Mouse (Mus musculus) CH12.LX (cell line): Measurements from ENCODE around the gene H2-Ab1. TPM values are rescaled to one million over a fixed set of nuclear protein-coding genes. Genes with fewer than 3 reads are reported as not detected.
A peak's percentile ranks its signal among the peaks of the same experiment; 100 is the strongest.

Experiments used
- DNase-seq: peaks from one replicate; pipeline ENCODE4 v3.0.0-alpha.2; 2013; ENCODE audit errors: extremely low read depth
- H3K27ac ChIP-seq: 2 replicates; pipeline ENCODE4 v1.5.1; 2012; ENCODE audit warnings: low read depth, mild to moderate bottlenecking, control low read depth, moderate library complexity; ENCODE audit not compliant: insufficient read depth
- H3K27me3 ChIP-seq: replicated peaks from 2 replicates; pipeline ENCODE3; 2012; ENCODE audit warnings: inconsistent platforms
- H3K36me3 ChIP-seq, 2 experiments: replicated peaks in 1 of 2; 2 replicates each; pipeline versions ENCODE3 to v1.6.1; 2012; ENCODE audit warnings: inconsistent platforms in 1 of 2, low read length in 1 of 2, mild to moderate bottlenecking in 1 of 2, mixed read lengths in 1 of 2, moderate library complexity in 1 of 2; ENCODE audit not compliant: control insufficient read depth in 1 of 2, insufficient read depth in 1 of 2
- H3K4me1 ChIP-seq, 2 experiments: 2 replicates each; pipeline ENCODE4 v1.6.1; 2012; ENCODE audit warnings: inconsistent platforms in 1 of 2, moderate library complexity in 1 of 2; ENCODE audit not compliant: insufficient read depth in 2 of 2, control insufficient read depth in 1 of 2
- H3K4me2 ChIP-seq: 2 replicates; pipeline ENCODE4 v1.6.1; 2012; ENCODE audit warnings: low read depth, mild to moderate bottlenecking, control low read depth; ENCODE audit not compliant: poor library complexity, insufficient read depth, severe bottlenecking
- H3K4me3 ChIP-seq, 3 experiments: fragments of 150-350 bp in 1 of 3; sonication (generic) in 1 of 3; replicated peaks in 1 of 3; 2 replicates each; pipeline versions ENCODE3 to v1.5.1; 2011 to 2012; ENCODE audit warnings: low read depth in 2 of 3, low read length in 2 of 3, mild to moderate bottlenecking in 2 of 3, moderate library complexity in 2 of 3, control low read depth in 1 of 3, improper control_type of control experiment in 1 of 3, inconsistent platforms in 1 of 3, mixed read lengths in 1 of 3; ENCODE audit not compliant: poor library complexity in 1 of 3
- H3K79me2 ChIP-seq: replicated peaks from 2 replicates; pipeline ENCODE4 v1.6.1; 2012; ENCODE audit warnings: mild to moderate bottlenecking, moderate library complexity; ENCODE audit not compliant: control insufficient read depth, poor library complexity, insufficient read depth, severe bottlenecking; ENCODE audit errors: extremely low read depth
- H3K9ac ChIP-seq: 2 replicates; pipeline ENCODE4 v1.6.1; 2012; ENCODE audit warnings: low read depth, mild to moderate bottlenecking, control low read depth, moderate library complexity; ENCODE audit not compliant: insufficient read depth
- H3K9me3 ChIP-seq: replicated peaks from 2 replicates; pipeline ENCODE3; 2012; ENCODE audit warnings: low read length, inconsistent platforms, mixed read lengths
- CHD2 ChIP-seq: IDR thresholded peaks from 2 replicates; pipeline ENCODE4 v1.6.1; 2011; ENCODE audit warnings: low read length, improper control_type of control experiment
- EP300 ChIP-seq: IDR thresholded peaks from 2 replicates; pipeline ENCODE4 v1.6.1; 2011; ENCODE audit warnings: low read length, improper control_type of control experiment
- ETS1 ChIP-seq: conservative IDR thresholded peaks from 2 replicates; pipeline ENCODE4 v1.6.1; 2012; ENCODE audit warnings: low read depth, mild to moderate bottlenecking, inconsistent platforms, low read length, improper control_type of control experiment, moderate library complexity
- GABPA ChIP-seq: IDR thresholded peaks from 2 replicates; pipeline ENCODE4 v1.6.1; 2012; ENCODE audit warnings: low read depth, low read length, improper control_type of control experiment, inconsistent platforms; ENCODE audit not compliant: insufficient replicate concordance
- JUN ChIP-seq: IDR thresholded peaks from 2 replicates; pipeline ENCODE4 v1.6.1; 2011; ENCODE audit warnings: low read depth, mild to moderate bottlenecking, low read length, improper control_type of control experiment, moderate library complexity; ENCODE audit not compliant: insufficient read depth
- KAT2A ChIP-seq: IDR thresholded peaks from 2 replicates; pipeline ENCODE4 v1.6.1; 2012; ENCODE audit warnings: low read length, improper control_type of control experiment, inconsistent platforms; ENCODE audit not compliant: insufficient replicate concordance
- MAFK ChIP-seq: IDR thresholded peaks from 2 replicates; pipeline ENCODE4 v1.6.1; 2011; ENCODE audit warnings: low read length, improper control_type of control experiment; ENCODE audit not compliant: insufficient replicate concordance
- MEF2A ChIP-seq: IDR thresholded peaks from 2 replicates; pipeline ENCODE4 v1.6.1; 2014; ENCODE audit warnings: low read depth, mild to moderate bottlenecking, inconsistent platforms, low read length, improper control_type of control experiment, borderline replicate concordance
- MYC ChIP-seq: IDR thresholded peaks from 2 replicates; pipeline ENCODE4 v1.6.1; 2011; ENCODE audit warnings: low read depth, mild to moderate bottlenecking, improper control_type of control experiment, low read length
- NELFE ChIP-seq: IDR thresholded peaks from 2 replicates; pipeline ENCODE4 v1.6.1; 2011; ENCODE audit warnings: low read depth, low read length, improper control_type of control experiment
- NRF1 ChIP-seq: IDR thresholded peaks from 2 replicates; pipeline ENCODE4 v1.6.1; 2014; ENCODE audit warnings: low read depth, mild to moderate bottlenecking, inconsistent platforms, low read length, improper control_type of control experiment, moderate library complexity
- POLR2A ChIP-seq: IDR thresholded peaks from 2 replicates; pipeline ENCODE4 v1.6.1; 2011; ENCODE audit warnings: low read depth, mild to moderate bottlenecking, improper control_type of control experiment, low read length
- POLR2AphosphoS2 ChIP-seq: IDR thresholded peaks from 2 replicates; pipeline ENCODE4 v1.6.1; 2011; ENCODE audit warnings: low read depth, low read length, improper control_type of control experiment
- RCOR1 ChIP-seq: conservative IDR thresholded peaks from 2 replicates; pipeline ENCODE4 v1.6.1; 2012; ENCODE audit warnings: low read depth, mild to moderate bottlenecking, inconsistent platforms, low read length, improper control_type of control experiment
- TBP ChIP-seq: conservative IDR thresholded peaks from 2 replicates; pipeline ENCODE4 v1.6.1; 2011; ENCODE audit warnings: low read depth, low read length, improper control_type of control experiment
- UBTF ChIP-seq: IDR thresholded peaks from 2 replicates; pipeline ENCODE4 v1.6.1; 2012; ENCODE audit warnings: low read depth, mild to moderate bottlenecking, inconsistent platforms, low read length, improper control_type of control experiment, moderate library complexity
- USF1 ChIP-seq: IDR thresholded peaks from 2 replicates; pipeline ENCODE4 v1.6.1; 2014; ENCODE audit warnings: low read depth, mild to moderate bottlenecking, inconsistent platforms, low read length, improper control_type of control experiment
- USF2 ChIP-seq: conservative IDR thresholded peaks from 2 replicates; pipeline ENCODE4 v1.6.1; 2011; ENCODE audit warnings: low read depth, low read length, improper control_type of control experiment
- dilution Hi-C: fragments of 300-500 bp; cut with MboI; formaldehyde crosslinking; loops from 2 replicates; pipeline ENCODE4 v1.14.3; 2020; ENCODE audit warnings: low sequenced_read_pairs; ENCODE audit not compliant: extremely low pct_unique_long_range_greater_than_20kb, extremely low pct_ligation_motif_present
- in situ Hi-C: fragments of 300-500 bp; cut with MboI; formaldehyde crosslinking; loops from 3 replicates; pipeline ENCODE4 v1.14.3; 2019; ENCODE audit warnings: low sequenced_read_pairs, low pct_ligation_motif_present, low pct_unique_long_range_greater_than_20kb, mixed read lengths
- polyA plus RNA-seq: library from polyadenylated mRNA; unstranded; fragments of >175 nt; gene quantifications from 2 replicates; pipeline ENCODE4 v1.2.1, GENCODE M21; 2012; ENCODE audit warnings: low read depth; ENCODE audit not compliant: insufficient read length
- total RNA-seq, 2 experiments: library from RNA; depleted of rRNA; stranded (reverse); fragments of 300-350 nt in 1 of 2; fragments of >200 nt in 1 of 2; gene quantifications; 2 replicates each; pipeline ENCODE4 v1.2.3; 2012 to 2014

The H2-Ab1 gene
- total and polyA plus RNA-seq, 3 experiments = 114 to 699 (median 119) TPM

- no peaks in the 10 kb centered on the region for H3K27me3 ChIP-seq
- H3K4me3 ChIP-seq = peak overlapping the region in 2 of 3 experiments; percentile 49 to 51
- peak overlapping the region; percentile 45 for H3K4me2 ChIP-seq
- TF ChIP-seq MYC (no peak), MAFK (no peak), UBTF (no peak), RCOR1 (no peak), CHD2 (no peak), EP300 (no peak), POLR2AphosphoS2 (no peak), JUN (no peak)
- TF ChIP-seq, all 38 proteins: peak for 0
- peak; percentile 67 for DNase-seq
- in situ Hi-C loops = loop anchor here (10.0 kb wide), 1 partner anchor 315 kb away; no protein-coding TSS in a partner anchor
- dilution Hi-C loops = no loop called here
- H3K36me3 ChIP-seq = peaks cover 0 to 37% of the 10 kb centered on the region in 2 experiments
- peaks cover 0 to 23% of the 10 kb centered on the region in 2 experiments; a peak in 3 of 4 replicates for H3K4me1 ChIP-seq
- H3K9me3 ChIP-seq = peaks cover 10% of the 10 kb centered on the region
- H3K9ac ChIP-seq = peak overlapping the region; percentile 22; the same call in 1 of the 2 replicates
- no peak overlapping the region for H3K27ac ChIP-seq
- H3K79me2 ChIP-seq = no peaks in the 10 kb centered on the region
Observed at GRCm38 (mm10) chr17:34239601-34240041, 17.9 kb upstream of the H2-Ab1 start.

DNA sequence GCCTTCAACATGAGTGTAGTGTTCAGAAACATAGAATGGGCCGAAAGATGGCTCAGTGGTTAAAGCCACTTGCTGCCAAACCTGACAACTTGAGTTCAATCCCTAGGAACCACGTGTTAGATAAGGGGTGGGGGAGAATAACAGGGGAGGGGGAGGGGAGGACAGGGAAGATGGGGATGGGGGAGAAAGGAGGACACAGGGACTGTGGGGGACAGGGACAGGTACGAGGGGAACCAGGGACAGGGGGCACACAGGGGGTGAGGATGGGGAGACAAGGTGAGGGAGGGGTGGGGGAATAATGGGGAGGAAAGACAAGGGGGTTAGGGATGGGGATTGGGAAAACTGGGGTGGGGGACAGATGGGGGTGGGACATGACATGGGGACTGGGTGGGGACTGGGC, 17.1 kb upstream of the H2-Ab1 start:
- in situ Hi-C loops = loop anchor here (10.0 kb wide), 1 partner anchor 314 kb away; no protein-coding TSS in a partner anchor
- H3K79me2 ChIP-seq = no peaks in the 10 kb centered on the region
- H3K4me1 ChIP-seq = peaks cover 0 to 23% of the 10 kb centered on the region in 2 experiments; a peak in 3 of 4 replicates
- peaks cover 0 to 42% of the 10 kb centered on the region in 2 experiments for H3K36me3 ChIP-seq
- peak overlapping the region in 1 of 3 experiments; percentile 49 for H3K4me3 ChIP-seq
- no peaks in the 10 kb centered on the region for H3K27me3 ChIP-seq
- no peak for DNase-seq
- H3K27ac ChIP-seq = no peak overlapping the region
- TF ChIP-seq TBP = no peak
- TF ChIP-seq USF1 = no peak
- no peak for TF ChIP-seq ETS1
- no peak for TF ChIP-seq GABPA
- no peak for TF ChIP-seq NELFE
- no peak for TF ChIP-seq UBTF
- no peak for TF ChIP-seq MEF2A
- TF ChIP-seq KAT2A = no peak
- TF ChIP-seq MYC = no peak
- TF ChIP-seq POLR2A = no peak
- no peak for TF ChIP-seq NRF1
- TF ChIP-seq USF2 = no peak
- no peak for TF ChIP-seq POLR2AphosphoS2
- TF ChIP-seq, all 38 proteins: peak for 0
- Histone ChIP-seq H3K4me2 (no peak overlapping the region), H3K9ac (no peak overlapping the region), H3K9me3 (peaks cover 10% of the 10 kb centered on the region)
- dilution Hi-C loops = no loop called here
